Mouse (Mus musculus) stomach, postnatal 0 days (tissue): ENCODE results near the gene N6amt1.

Experiments
- CTCF ChIP-seq: IDR thresholded peaks from 2 replicates; pipeline ENCODE4 v1.5.1; 2016; ENCODE audit warnings: antibody characterized with exemption, low read depth, mild to moderate bottlenecking, moderate library complexity
- EP300 ChIP-seq: optimal IDR thresholded peaks from 2 replicates; pipeline ENCODE3; 2016; ENCODE audit warnings: antibody characterized with exemption

DNA sequence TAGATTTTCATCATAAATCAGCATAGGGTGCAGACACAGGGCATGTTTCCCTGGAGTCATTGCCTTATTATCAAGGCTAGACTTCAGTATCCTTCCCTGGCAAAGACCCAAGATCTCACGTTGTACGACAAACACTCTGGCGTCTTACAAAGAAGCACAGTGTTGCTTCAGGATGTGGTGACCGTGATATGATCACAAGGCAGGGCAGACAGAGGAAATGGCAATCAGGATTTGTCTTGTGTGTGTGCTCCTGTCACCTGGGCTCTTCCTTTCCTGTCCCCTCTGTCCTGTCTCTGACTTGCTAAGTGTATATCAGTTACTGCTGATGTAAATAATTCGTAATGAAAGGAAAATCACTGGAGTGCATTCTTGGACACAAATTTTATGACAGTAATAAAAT lies 29.4 kb upstream of the N6amt1 start:
- TF ChIP-seq CTCF (no peak), EP300 (no peak)
